12 mouse cellular contexts compared by ENCODE assay signal in genomic region chr2:102192943-102193820, GRCm38 (mm10). TPM values are rescaled to one million over a fixed set of nuclear protein-coding genes. Genes with fewer than 3 reads are reported as not detected.
A peak's percentile ranks its signal among the peaks of the same experiment; 100 is the strongest.
DNase-seq lines count a peak whose midpoint lies in the region; ATAC-seq and TF ChIP-seq lines count a peak whose summit lies in the region.
"Had no signal": no experiment of that assay in that cellular context is flagged by ENCODE, and none has a peak within 500 bp of the region (broad histone marks: within the 10 kb centered on the region; RNA-seq: fewer than 3 reads in every experiment).

No protein-coding gene starts in this region.

- peak; percentile 18 for DNase-seq in kidney, adult 11 months
- DNase-seq in kidney, postnatal 25 days = no peak
- DNase-seq in adrenal gland, postnatal 14 days = peak; percentile 64
- peak; percentile 69 for DNase-seq in skeletal muscle tissue, adult 2 months (ENCODE audit: low read depth, low spot score)
- DNase-seq in layer of hippocampus, adult 9-10 months (ENCODE audit: low spot score) = no peak
- DNase-seq in lung, adult 18-20 months = no peak
- DNase-seq: lung, embryonic 14.5 days had no signal

- TF ChIP-seq CTCF in embryonic fibroblast, embryonic 13.5 days (IDR thresholded peaks at IDR 0.05; ENCODE audit: borderline replicate concordance, insufficient read depth, low read length) = no peak

- no peak overlapping the region for H3K9ac ChIP-seq in forebrain, embryonic 15.5 days (replicated peaks)
- H3K9ac ChIP-seq: lung, embryonic 14.5 days; stomach, embryonic 15.5 days had no signal

- H3K4me1 ChIP-seq in embryonic fibroblast, embryonic 13.5 days (ENCODE audit: control insufficient read depth, insufficient read depth, low read length) = no peaks in the 10 kb centered on the region
- H3K4me1 ChIP-seq in forebrain, embryonic 15.5 days = no peaks in the 10 kb centered on the region
- H3K4me1 ChIP-seq: stomach, embryonic 15.5 days had no signal

- H3K4me3 ChIP-seq in embryonic fibroblast, embryonic 13.5 days (ENCODE audit: insufficient read depth, low read length) = no peak overlapping the region
- H3K4me3 ChIP-seq in forebrain, embryonic 15.5 days = no peak overlapping the region
- H3K4me3 ChIP-seq: megakaryocyte, embryonic 14.5 days; stomach, embryonic 15.5 days had no signal

- no peak overlapping the region for H3K4me2 ChIP-seq in forebrain, embryonic 15.5 days (replicated peaks)
- H3K4me2 ChIP-seq: lung, embryonic 14.5 days; stomach, embryonic 15.5 days had no signal

- peak overlapping the region; percentile 19; the same call in 1 of the 2 replicates for H3K27ac ChIP-seq in embryonic fibroblast, embryonic 13.5 days (ENCODE audit: insufficient read depth, low read length)
- H3K27ac ChIP-seq in forebrain, embryonic 15.5 days (replicated peaks) = no peak overlapping the region
- H3K27ac ChIP-seq: stomach, embryonic 15.5 days had no signal

- H3K9me3 ChIP-seq in forebrain, embryonic 15.5 days = no peaks in the 10 kb centered on the region
- H3K9me3 ChIP-seq: stomach, embryonic 15.5 days had no signal

- WGBS in forebrain, embryonic 15.5 days = 93% methylated on average over 16 of the region's 16 CpGs

- no peaks in the 10 kb centered on the region for H3K36me3 ChIP-seq in forebrain, embryonic 15.5 days
- H3K36me3 ChIP-seq: stomach, embryonic 15.5 days had no signal

- H3K27me3 ChIP-seq in forebrain, embryonic 15.5 days = no peaks in the 10 kb centered on the region
- H3K27me3 ChIP-seq: megakaryocyte, embryonic 14.5 days; stomach, embryonic 15.5 days had no signal

- TF ChIP-seq POLR2A in embryonic fibroblast, embryonic 13.5 days (IDR thresholded peaks at IDR 0.05; ENCODE audit: low read depth, low read length) = no peak

- ATAC-seq in forebrain, embryonic 15.5 days (replicated peaks) = no peak
- ATAC-seq: CD4-positive, CD25-positive, alpha-beta regulatory T cell, adult 4 months had no signal

RNA-seq across cellular contexts. Expression of gene Ldlrad3, which starts 7.0 kb away (rescaled TPM):
- 10.8 and 11.7 TPM in 2 replicates for total RNA-seq in adrenal gland, postnatal 14 days (2021)
- polyA plus RNA-seq in embryonic fibroblast, embryonic 13.5 days (2011; ENCODE audit: insufficient read length, low read depth, missing spikeins) = 10.7 and 19.6 TPM in 2 replicates
- 30.0 and 31.1 TPM in 2 replicates for polyA plus RNA-seq in forebrain, embryonic 15.5 days (2015; fragmentation: Nextera tagmentation; extraction: Ambion mirVana)

Comparison
In these comparisons a context has a peak if more than half of its experiments do, and no peak if none do; other contexts are left out.
1. DNase-seq: peak in kidney, adult 11 months (single experiment), adrenal gland, postnatal 14 days (single experiment) and skeletal muscle tissue, adult 2 months (single experiment); none in kidney, postnatal 25 days (0 of 2), layer of hippocampus, adult 9-10 months (single experiment) and lung, adult 18-20 months (0 of 2).